Mouse (Mus musculus): ENCODE data around the gene Scamp2. TPM values are rescaled to one million over a fixed set of nuclear protein-coding genes. Genes with fewer than 3 reads are reported as not detected.

Gene Scamp2
- polyA plus RNA-seq, 1 experiment from 2014 or later, result 93.4 TPM

DNA sequence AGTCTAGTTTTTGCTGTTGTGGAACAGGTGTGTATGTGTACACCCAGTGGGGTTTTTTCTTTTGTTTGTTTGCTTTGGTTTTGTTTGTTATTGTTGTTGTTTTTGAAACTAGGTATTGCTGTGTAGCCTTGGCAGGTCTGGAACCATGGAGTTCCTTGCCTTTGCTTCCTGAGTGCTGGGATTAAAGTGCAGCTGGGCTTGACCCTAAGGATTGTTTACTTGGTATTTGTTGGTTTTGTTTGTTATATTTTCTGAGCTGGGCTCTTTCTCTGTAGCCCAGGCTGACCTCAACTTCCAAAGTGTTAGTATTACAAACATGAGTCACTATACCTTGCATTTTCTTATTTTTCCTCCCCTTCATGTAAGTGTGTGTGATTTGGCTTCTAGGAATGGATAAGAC, 34.3 kb upstream of the Scamp2 start:
- H3K27me3 ChIP-seq (ENCODE audit: insufficient read depth, low read length), result no peaks in the 10 kb centered on the region
- H3K27ac ChIP-seq (ENCODE audit: low read length), result no peak overlapping the region
- H3K36me3 ChIP-seq (ENCODE audit: insufficient read depth, low read length), result peaks cover 12% of the 10 kb centered on the region
- no peak overlapping the region for H3K4me2 ChIP-seq (replicated peaks; ENCODE audit: low read depth, low read length)
- ATAC-seq (ENCODE audit: low FRiP score, low TSS enrichment), result no peak
- H3K4me3 ChIP-seq (ENCODE audit: low read length), result no peak overlapping the region
- H3K9me3 ChIP-seq (ENCODE audit: low read length), result no peaks in the 10 kb centered on the region
- H3K4me1 ChIP-seq (ENCODE audit: insufficient read depth, low read length), result peaks cover 28% of the 10 kb centered on the region
- H3K9ac ChIP-seq (replicated peaks; ENCODE audit: low read length), result no peak overlapping the region

DNA sequence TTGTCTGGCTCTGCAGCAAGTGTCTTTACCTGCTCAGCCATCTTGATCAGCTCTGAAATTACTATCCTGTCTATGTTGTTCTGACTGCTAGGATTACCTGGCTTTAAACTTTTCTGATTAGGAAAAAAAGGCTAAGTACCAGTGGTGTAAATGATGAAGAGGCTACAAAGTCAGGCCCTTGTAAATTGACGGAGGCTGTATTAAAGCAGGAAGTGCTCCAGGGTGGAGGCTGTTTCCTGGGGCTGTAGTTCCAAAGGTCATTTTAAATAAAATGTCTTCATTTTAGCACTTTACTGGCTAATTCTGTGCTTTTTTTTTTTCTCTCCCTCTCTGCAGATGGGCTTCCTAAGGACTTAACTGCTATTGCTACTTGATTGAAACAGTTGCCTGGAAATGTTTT, 28.8 kb upstream of the Scamp2 start:
- no peak overlapping the region for H3K9ac ChIP-seq (replicated peaks; ENCODE audit: low read length)
- H3K27me3 ChIP-seq (ENCODE audit: insufficient read depth, low read length), result no peaks in the 10 kb centered on the region
- H3K36me3 ChIP-seq (ENCODE audit: insufficient read depth, low read length), result peaks cover 32% of the 10 kb centered on the region
- no peak overlapping the region for H3K4me3 ChIP-seq (ENCODE audit: low read length)
- no peak overlapping the region for H3K27ac ChIP-seq (ENCODE audit: low read length)
- H3K9me3 ChIP-seq (ENCODE audit: low read length), result no peaks in the 10 kb centered on the region
- H3K4me2 ChIP-seq (replicated peaks; ENCODE audit: low read depth, low read length), result no peak overlapping the region
- 53% methylated on average over 1 of the region's 1 CpGs for WGBS
- H3K4me1 ChIP-seq (ENCODE audit: insufficient read depth, low read length), result no peaks in the 10 kb centered on the region; the same call in 1 of the 2 replicates
- ATAC-seq (ENCODE audit: low FRiP score, low TSS enrichment), result no peak

DNA sequence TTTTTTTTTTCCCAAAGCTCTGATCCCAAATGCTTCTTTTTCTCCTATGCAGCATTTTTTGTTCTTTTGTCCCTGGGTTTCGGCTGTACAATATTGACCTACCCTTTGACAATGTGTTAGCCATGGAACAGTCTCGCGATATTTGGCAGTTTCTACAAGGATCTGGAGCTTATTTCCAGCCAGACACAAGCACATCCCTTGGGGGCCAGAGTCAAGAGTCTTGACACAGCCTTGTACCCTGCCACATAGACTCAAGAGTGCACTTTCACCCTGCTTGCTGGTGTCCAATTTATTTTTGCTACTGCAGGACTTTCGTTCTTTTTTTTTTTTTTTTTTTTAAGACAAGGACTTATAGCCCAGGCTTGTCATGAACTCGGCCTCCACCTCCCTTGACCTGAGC, 24.4 kb upstream of the Scamp2 start:
- H3K9me3 ChIP-seq (ENCODE audit: low read length), result no peaks in the 10 kb centered on the region
- peak overlapping the region; percentile 88; the same call in 1 of the 2 replicates for H3K9ac ChIP-seq (replicated peaks; ENCODE audit: low read length)
- no peak for ATAC-seq (ENCODE audit: low FRiP score, low TSS enrichment)
- H3K4me3 ChIP-seq (ENCODE audit: low read length), result no peak overlapping the region
- H3K36me3 ChIP-seq (ENCODE audit: insufficient read depth, low read length), result peaks cover 28% of the 10 kb centered on the region
- WGBS, result 80% methylated on average over 5 of the region's 5 CpGs
- peaks cover 8% of the 10 kb centered on the region for H3K4me1 ChIP-seq (ENCODE audit: insufficient read depth, low read length)
- no peak overlapping the region for H3K27ac ChIP-seq (ENCODE audit: low read length)
- H3K27me3 ChIP-seq (ENCODE audit: insufficient read depth, low read length), result no peaks in the 10 kb centered on the region
- H3K4me2 ChIP-seq (replicated peaks; ENCODE audit: low read depth, low read length), result peak overlapping the region; percentile 73; the same call in 1 of the 2 replicates

DNA sequence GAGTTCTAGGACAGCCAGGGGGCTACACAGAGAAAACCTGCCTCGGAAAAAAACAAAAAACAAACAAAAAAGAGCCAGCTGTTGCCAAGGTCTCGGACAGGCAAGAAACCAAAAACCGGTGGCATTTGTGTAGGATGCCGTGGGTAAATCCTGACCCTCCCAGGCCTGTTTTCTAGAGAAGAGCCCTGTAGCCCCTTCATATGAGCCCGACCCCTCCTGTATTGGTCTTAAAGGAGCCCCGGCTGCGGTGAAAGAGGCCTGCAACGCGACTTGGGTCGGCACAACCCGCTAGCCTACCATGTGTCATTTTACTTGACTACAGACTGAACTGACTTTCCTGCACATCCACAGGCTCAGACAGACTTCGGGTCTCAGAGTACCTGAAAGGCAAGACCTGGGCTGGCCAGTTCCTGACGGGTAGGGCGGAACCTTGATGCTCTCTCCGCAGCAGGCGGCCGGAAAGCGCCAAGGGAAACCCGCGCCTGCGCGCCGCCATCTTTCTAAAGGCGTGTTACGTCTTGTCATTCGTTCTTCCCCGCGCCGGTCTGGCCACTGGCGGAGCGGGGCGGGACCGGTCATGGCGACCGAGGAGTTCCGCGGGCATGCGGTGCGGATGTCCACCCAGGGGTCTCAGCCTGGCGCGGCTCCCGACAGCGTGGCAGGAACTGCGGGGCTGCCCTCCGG, 23.6 kb upstream of the Scamp2 start, which contains the start of gene Fam219b:
Gene Fam219b (plus strand): TSS at position 485 of the 684 bp plus-strand sequence.
- peaks cover 21% of the 10 kb centered on the region for H3K36me3 ChIP-seq (ENCODE audit: insufficient read depth, low read length)

DNA sequence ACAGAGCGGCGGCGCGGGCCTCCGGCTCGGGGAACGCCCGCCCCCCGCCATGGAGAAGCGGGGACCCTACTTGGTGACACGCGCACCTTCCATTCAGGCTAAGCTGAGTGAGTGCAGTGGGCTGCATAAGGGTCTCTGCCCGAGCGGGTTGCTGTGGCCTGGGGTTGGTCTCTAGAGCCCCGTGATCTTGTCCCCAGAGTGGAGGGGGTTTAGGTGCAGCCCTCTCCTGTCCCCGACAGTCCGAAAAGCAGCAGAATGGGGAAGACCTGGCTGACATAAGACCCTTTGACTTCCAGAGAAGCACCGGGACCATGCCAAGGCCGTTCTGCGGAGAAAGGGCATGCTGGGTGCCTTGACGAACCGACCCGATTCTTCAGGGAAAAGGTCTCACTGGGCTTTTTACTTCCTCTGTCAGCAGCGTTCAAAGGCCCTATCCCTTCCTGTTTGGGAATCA, 23.0 kb upstream of the Scamp2 start:
- H3K4me1 ChIP-seq (ENCODE audit: insufficient read depth, low read length), result peaks cover 8% of the 10 kb centered on the region
- WGBS, result 0% methylated on average over 24 of the region's 24 CpGs
- peak overlapping the region; percentile 83 for H3K27ac ChIP-seq (ENCODE audit: low read length)
- no peaks in the 10 kb centered on the region for H3K27me3 ChIP-seq (ENCODE audit: insufficient read depth, low read length)
- peaks cover 21% of the 10 kb centered on the region for H3K36me3 ChIP-seq (ENCODE audit: insufficient read depth, low read length)
- peak overlapping the region; percentile 89 for H3K4me3 ChIP-seq (ENCODE audit: low read length)
- H3K9ac ChIP-seq (replicated peaks; ENCODE audit: low read length), result peak overlapping the region; percentile 88
- peak overlapping the region; percentile 73 for H3K4me2 ChIP-seq (replicated peaks; ENCODE audit: low read depth, low read length)
- no peaks in the 10 kb centered on the region for H3K9me3 ChIP-seq (ENCODE audit: low read length)
- ATAC-seq (ENCODE audit: low FRiP score, low TSS enrichment), result no peak; the same call in 1 of the 2 replicates

More for the DNA sequence above, 23.6 kb upstream of the Scamp2 start, which contains the start of gene Fam219b:
- Histone ChIP-seq H3K27ac (ENCODE audit: low read length) (peak within 1 kb of the TSS; percentile 83), H3K9ac (replicated peaks; ENCODE audit: low read length) (peak within 1 kb of the TSS; percentile 88), H3K4me3 (ENCODE audit: low read length) (peak within 1 kb of the TSS; percentile 89), H3K27me3 (ENCODE audit: insufficient read depth, low read length) (no peaks in the 10 kb centered on the region), H3K4me1 (ENCODE audit: insufficient read depth, low read length) (peaks cover 8% of the 10 kb centered on the region), H3K9me3 (ENCODE audit: low read length) (no peaks in the 10 kb centered on the region), H3K4me2 (replicated peaks; ENCODE audit: low read depth, low read length) (peak within 1 kb of the TSS; percentile 73)
- 1% methylated on average over 41 of the region's 45 CpGs for WGBS
- ATAC-seq (ENCODE audit: low FRiP score, low TSS enrichment), result peak; percentile 89

DNA sequence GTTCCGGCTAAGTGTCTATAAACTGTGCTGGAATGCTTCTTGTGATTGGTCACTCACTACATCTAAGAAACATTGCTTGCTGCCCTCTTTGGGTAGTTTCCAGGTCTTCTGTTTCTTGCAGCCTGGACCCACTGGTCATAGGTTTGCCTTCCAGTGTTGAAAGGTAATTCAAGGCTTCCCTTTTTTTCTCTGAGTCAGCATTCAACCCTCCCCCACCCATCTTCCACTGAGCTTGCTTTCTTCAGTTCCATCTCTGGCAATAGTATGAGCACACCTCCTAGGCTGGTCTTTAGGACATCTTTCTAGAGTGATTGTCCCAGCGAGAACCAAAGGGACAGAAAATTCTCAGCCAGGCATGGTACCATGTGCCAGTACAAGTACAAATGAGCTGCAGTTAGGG, 21.2 kb upstream of the Scamp2 start:
- H3K27me3 ChIP-seq (ENCODE audit: insufficient read depth, low read length), result no peaks in the 10 kb centered on the region
- no peaks in the 10 kb centered on the region for H3K9me3 ChIP-seq (ENCODE audit: low read length)
- no peak for ATAC-seq (ENCODE audit: low FRiP score, low TSS enrichment)
- no peak overlapping the region for H3K4me2 ChIP-seq (replicated peaks; ENCODE audit: low read depth, low read length)
- no peak overlapping the region for H3K4me3 ChIP-seq (ENCODE audit: low read length)
- peaks cover 22% of the 10 kb centered on the region for H3K36me3 ChIP-seq (ENCODE audit: insufficient read depth, low read length)
- WGBS, result 91% methylated on average over 2 of the region's 2 CpGs
- no peak overlapping the region for H3K9ac ChIP-seq (replicated peaks; ENCODE audit: low read length)
- H3K4me1 ChIP-seq (ENCODE audit: insufficient read depth, low read length), result peaks cover 8% of the 10 kb centered on the region
- H3K27ac ChIP-seq (ENCODE audit: low read length), result no peak overlapping the region

DNA sequence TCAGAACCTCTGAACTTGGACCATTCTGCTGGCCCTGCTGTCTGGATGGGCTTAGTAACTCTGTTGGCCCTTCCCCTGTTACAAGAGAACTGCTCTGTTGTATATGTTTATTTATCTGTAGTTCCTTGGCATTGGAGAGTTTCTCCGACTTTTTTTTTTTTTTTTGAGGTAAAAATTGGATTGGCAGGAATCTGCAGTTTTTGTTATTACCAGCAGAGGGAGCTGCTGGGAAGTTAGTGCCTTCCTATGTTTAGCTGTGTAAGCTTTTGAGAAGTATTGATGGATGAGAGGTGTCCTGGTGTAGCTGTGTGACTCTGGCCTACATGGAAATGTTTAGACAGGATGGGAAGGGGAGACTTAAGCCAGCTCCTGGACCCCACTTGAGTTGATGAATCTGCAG, 19.4 kb upstream of the Scamp2 start:
- Histone ChIP-seq H3K36me3 (ENCODE audit: insufficient read depth, low read length) (peaks cover 32% of the 10 kb centered on the region), H3K4me2 (replicated peaks; ENCODE audit: low read depth, low read length) (no peak overlapping the region), H3K9ac (replicated peaks; ENCODE audit: low read length) (no peak overlapping the region), H3K4me3 (ENCODE audit: low read length) (no peak overlapping the region), H3K9me3 (ENCODE audit: low read length) (no peaks in the 10 kb centered on the region), H3K27me3 (ENCODE audit: insufficient read depth, low read length) (no peaks in the 10 kb centered on the region), H3K27ac (ENCODE audit: low read length) (no peak overlapping the region), H3K4me1 (ENCODE audit: insufficient read depth, low read length) (peaks cover 8% of the 10 kb centered on the region)
- no peak for ATAC-seq (ENCODE audit: low FRiP score, low TSS enrichment)
- WGBS, result 9% methylated on average over 1 of the region's 1 CpGs

DNA sequence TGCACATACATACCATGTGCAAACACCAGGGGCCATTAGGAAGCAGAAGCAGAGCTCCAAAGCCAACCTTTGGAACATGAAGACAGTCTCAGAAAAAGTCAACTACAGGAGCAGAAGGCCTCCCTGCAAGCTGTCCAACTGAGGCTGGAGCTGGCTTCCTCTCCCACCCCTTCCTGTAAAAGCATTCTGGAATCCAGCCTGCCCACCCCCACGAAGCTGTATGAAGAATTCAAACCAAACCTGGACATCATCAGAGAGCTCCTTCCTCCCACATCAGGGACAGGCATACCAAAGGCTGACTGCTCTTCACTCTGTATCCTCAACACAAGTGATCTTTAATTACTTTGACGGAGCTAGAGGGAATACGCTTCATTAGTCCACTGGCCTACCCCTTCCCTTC, 16.8 kb upstream of the Scamp2 start:
- Histone ChIP-seq H3K27me3 (ENCODE audit: insufficient read depth, low read length) (no peaks in the 10 kb centered on the region), H3K9me3 (ENCODE audit: low read length) (no peaks in the 10 kb centered on the region), H3K4me3 (ENCODE audit: low read length) (no peak overlapping the region), H3K36me3 (ENCODE audit: insufficient read depth, low read length) (peaks cover 42% of the 10 kb centered on the region), H3K9ac (replicated peaks; ENCODE audit: low read length) (no peak overlapping the region), H3K4me1 (ENCODE audit: insufficient read depth, low read length) (no peaks in the 10 kb centered on the region; the same call in 1 of the 2 replicates), H3K4me2 (replicated peaks; ENCODE audit: low read depth, low read length) (no peak overlapping the region), H3K27ac (ENCODE audit: low read length) (no peak overlapping the region)
- WGBS, result 71% methylated on average over 3 of the region's 3 CpGs
- no peak for ATAC-seq (ENCODE audit: low FRiP score, low TSS enrichment)

DNA sequence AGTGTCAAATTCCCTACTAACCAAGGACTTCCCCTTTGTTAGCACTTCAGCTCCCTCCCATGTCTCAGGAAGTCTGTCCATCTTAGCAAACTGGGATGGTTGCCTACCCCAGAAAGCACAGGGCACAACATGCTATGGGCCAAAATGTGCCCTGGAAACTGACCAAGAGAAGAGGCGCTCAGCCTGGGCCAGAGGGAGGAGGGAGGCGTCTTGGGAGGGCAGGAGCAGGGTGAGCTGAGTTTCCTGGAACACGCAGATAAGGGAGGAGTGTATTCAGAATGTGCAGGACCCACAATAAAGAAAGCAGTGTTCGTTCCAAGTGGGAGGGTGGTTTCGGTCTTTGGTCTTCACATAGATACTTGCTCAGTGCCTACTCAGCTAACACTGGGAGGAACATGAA, 13.5 kb upstream of the Scamp2 start:
- H3K4me1 ChIP-seq (ENCODE audit: insufficient read depth, low read length), result peaks cover 6% of the 10 kb centered on the region
- H3K36me3 ChIP-seq (ENCODE audit: insufficient read depth, low read length), result peaks cover 48% of the 10 kb centered on the region
- no peaks in the 10 kb centered on the region for H3K9me3 ChIP-seq (ENCODE audit: low read length)
- ATAC-seq (ENCODE audit: low FRiP score, low TSS enrichment), result no peak
- H3K9ac ChIP-seq (replicated peaks; ENCODE audit: low read length), result no peak overlapping the region
- WGBS, result 80% methylated on average over 5 of the region's 5 CpGs
- H3K4me2 ChIP-seq (replicated peaks; ENCODE audit: low read depth, low read length), result no peak overlapping the region
- H3K27ac ChIP-seq (ENCODE audit: low read length), result no peak overlapping the region
- no peak overlapping the region for H3K4me3 ChIP-seq (ENCODE audit: low read length)
- no peaks in the 10 kb centered on the region for H3K27me3 ChIP-seq (ENCODE audit: insufficient read depth, low read length)

DNA sequence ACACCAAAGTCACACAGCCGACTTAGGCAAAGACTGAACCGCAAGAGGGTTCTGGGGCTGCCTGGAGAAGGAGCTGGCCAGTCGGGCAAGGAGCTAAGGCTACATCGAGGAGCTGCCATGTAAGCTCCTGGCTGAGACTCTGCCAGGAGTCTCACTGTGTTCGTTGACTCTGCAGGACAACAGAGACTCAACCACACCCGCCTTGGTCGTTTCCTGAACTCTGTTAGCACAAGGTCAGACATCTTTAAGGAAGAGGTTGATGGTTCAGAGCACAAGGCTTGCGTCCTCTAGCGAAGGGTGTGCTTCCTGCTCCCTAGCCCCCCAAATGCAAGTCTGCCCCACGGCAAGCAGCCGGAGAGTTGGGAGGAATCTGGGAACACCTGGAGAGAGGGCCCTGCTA, 12.9 kb upstream of the Scamp2 start:
- Histone ChIP-seq H3K9ac (replicated peaks; ENCODE audit: low read length) (no peak overlapping the region), H3K9me3 (ENCODE audit: low read length) (no peaks in the 10 kb centered on the region), H3K36me3 (ENCODE audit: insufficient read depth, low read length) (peaks cover 43% of the 10 kb centered on the region), H3K4me3 (ENCODE audit: low read length) (no peak overlapping the region), H3K27me3 (ENCODE audit: insufficient read depth, low read length) (no peaks in the 10 kb centered on the region), H3K4me2 (replicated peaks; ENCODE audit: low read depth, low read length) (no peak overlapping the region), H3K27ac (ENCODE audit: low read length) (no peak overlapping the region), H3K4me1 (ENCODE audit: insufficient read depth, low read length) (peaks cover 9% of the 10 kb centered on the region)
- ATAC-seq (ENCODE audit: low FRiP score, low TSS enrichment), result no peak
- 90% methylated on average over 11 of the region's 11 CpGs for WGBS

Data from kidney, embryonic 16.5 days (tissue).